Mouse (Mus musculus): ENCODE data around the gene Tyw1. TPM values are rescaled to one million over a fixed set of nuclear protein-coding genes. Genes with fewer than 3 reads are reported as not detected.

The Tyw1 gene
- polyA plus RNA-seq, 1 experiment from 2014 or later, result 34.0 TPM

DNA sequence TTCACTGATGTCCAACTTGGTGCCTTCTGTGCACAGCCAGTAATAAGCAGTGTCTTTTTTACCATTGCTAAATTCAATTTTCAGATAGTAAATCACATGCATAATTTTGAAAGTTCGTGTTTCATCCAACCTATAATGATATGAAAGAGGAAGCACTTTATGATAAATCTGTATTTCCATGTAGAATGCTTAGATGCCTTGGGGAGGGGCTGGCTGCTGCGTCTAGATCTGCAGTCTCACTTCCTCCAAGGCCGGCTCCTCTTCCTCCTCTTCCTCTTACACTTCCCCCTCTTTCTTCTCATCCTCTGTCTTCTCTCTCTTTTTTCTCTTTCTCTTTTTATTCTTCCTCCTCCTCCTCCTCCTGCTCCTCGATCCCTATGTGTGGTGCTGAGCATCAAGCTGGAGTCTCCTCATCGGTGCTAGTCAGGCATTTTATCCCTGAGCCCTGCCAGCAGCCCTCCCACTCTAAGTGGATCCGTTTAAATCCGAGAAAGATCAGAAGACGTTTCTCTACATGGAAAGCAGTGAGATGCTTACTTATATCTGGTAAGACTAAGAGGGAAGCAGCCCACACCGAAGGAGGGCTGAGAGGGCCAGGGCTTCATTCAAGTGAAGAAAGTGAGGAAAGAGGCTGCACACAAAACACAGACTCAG, 27.8 kb downstream of the Tyw1 start:
- DNase-seq (ENCODE audit: low read depth, low spot score), result no peak
- ChIA-PET POLR2A (no interaction called here), CTCF (interaction anchor here (1.7 kb wide), 1 partner anchor 11 kb away, joined by 3 read pairs; no protein-coding TSS in a partner anchor)
- no peaks in the 10 kb centered on the region for H3K27me3 ChIP-seq
- no peak for TF ChIP-seq CTCF (IDR thresholded peaks at IDR 0.05)
- ATAC-seq, result no peak
- in situ Hi-C loops (cut with MboI; ENCODE audit: low pct_unique_long_range_greater_than_20kb), result no loop called here

GRCm38 (mm10) chr5:130288106-130288505, 32.7 kb downstream of the Tyw1 start:
- DNase-seq (ENCODE audit: low read depth, low spot score) (no peak), ATAC-seq (no peak)
- POLR2A ChIA-PET, result no interaction called here
- in situ Hi-C loops (cut with MboI; ENCODE audit: low pct_unique_long_range_greater_than_20kb), result no loop called here
- TF ChIP-seq CTCF (IDR thresholded peaks at IDR 0.05), result no peak
- CTCF ChIA-PET, result interaction anchor here (1.7 kb wide), 1 partner anchor 8 kb away, joined by 6 read pairs; no protein-coding TSS in a partner anchor
- no peaks in the 10 kb centered on the region for H3K27me3 ChIP-seq

GRCm38 (mm10) chr5:130290242-130290641, 34.8 kb downstream of the Tyw1 start:
- ChIA-PET CTCF (interaction anchor here (1.4 to 1.6 kb wide), 3 partner anchors 9 to 563 kb away, joined by 3 to 5 read pairs (median 4); no protein-coding TSS in a partner anchor), POLR2A (no interaction called here)
- no peak for TF ChIP-seq CTCF (IDR thresholded peaks at IDR 0.05)

GRCm38 (mm10) chr5:130290775-130291174, 35.4 kb downstream of the Tyw1 start:
- ChIA-PET POLR2A (no interaction called here), CTCF (interaction anchor here (1.1 to 1.4 kb wide), 2 partner anchors 9 to 15 kb away, joined by 3 to 5 read pairs; no protein-coding TSS in a partner anchor)
- H3K27me3 ChIP-seq, result no peaks in the 10 kb centered on the region
- TF ChIP-seq CTCF (IDR thresholded peaks at IDR 0.05), result no peak
- ATAC-seq (no peak), DNase-seq (ENCODE audit: low read depth, low spot score) (no peak)
- in situ Hi-C loops (cut with MboI; ENCODE audit: low pct_unique_long_range_greater_than_20kb), result no loop called here

More at GRCm38 (mm10) chr5:130290242-130290641, 34.8 kb downstream of the Tyw1 start:
- ATAC-seq (no peak), DNase-seq (ENCODE audit: low read depth, low spot score) (no peak)
- in situ Hi-C loops (cut with MboI; ENCODE audit: low pct_unique_long_range_greater_than_20kb), result no loop called here
- no peaks in the 10 kb centered on the region for H3K27me3 ChIP-seq

DNA sequence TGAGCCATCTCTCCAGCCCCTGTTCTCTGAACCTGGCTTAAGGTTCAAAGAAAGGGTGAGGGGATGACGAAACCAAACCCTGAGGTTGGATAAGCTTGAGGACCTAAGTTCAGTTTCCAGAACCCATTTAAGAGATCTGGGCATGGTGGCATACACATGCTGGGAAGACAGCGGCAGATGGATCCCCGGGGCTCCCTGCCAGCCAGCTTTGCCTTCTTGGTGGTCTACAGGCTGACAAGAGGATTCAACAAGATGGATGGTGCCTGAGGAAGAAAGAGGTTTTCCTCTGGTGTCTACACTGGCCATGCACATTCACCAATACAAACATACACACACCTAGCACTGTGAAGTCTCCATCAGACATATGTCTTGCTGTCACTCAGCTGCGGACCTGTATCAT, 37.6 kb downstream of the Tyw1 start:
- ATAC-seq, result peak; percentile 76
- DNase-seq (ENCODE audit: low read depth, low spot score), result peak; percentile 30
- ChIA-PET CTCF (no interaction called here), POLR2A (no interaction called here)
- in situ Hi-C loops (cut with MboI; ENCODE audit: low pct_unique_long_range_greater_than_20kb), result no loop called here
- TF ChIP-seq CTCF (IDR thresholded peaks at IDR 0.05), result no peak
- no peaks in the 10 kb centered on the region for H3K27me3 ChIP-seq

GRCm38 (mm10) chr5:130293941-130294340, 38.5 kb downstream of the Tyw1 start:
- POLR2A ChIA-PET, result no interaction called here
- CTCF ChIA-PET, result interaction anchor here (0.6 to 1.3 kb wide), 4 partner anchors 10 to 559 kb away, joined by 3 read pairs; no protein-coding TSS in a partner anchor
- in situ Hi-C loops (cut with MboI; ENCODE audit: low pct_unique_long_range_greater_than_20kb), result no loop called here
- TF ChIP-seq CTCF (IDR thresholded peaks at IDR 0.05), result no peak
- no peak for DNase-seq (ENCODE audit: low read depth, low spot score)
- no peak for ATAC-seq
- H3K27me3 ChIP-seq, result no peaks in the 10 kb centered on the region

- CTCF ChIA-PET, result interaction anchor here (1.3 kb wide), 1 partner anchor 9 kb away, joined by 3 read pairs; no protein-coding TSS in a partner anchor
- ATAC-seq, result no peak
- POLR2A ChIA-PET, result no interaction called here
- TF ChIP-seq CTCF (IDR thresholded peaks at IDR 0.05), result no peak
- in situ Hi-C loops (cut with MboI; ENCODE audit: low pct_unique_long_range_greater_than_20kb), result no loop called here
- no peak for DNase-seq (ENCODE audit: low read depth, low spot score)
- H3K27me3 ChIP-seq, result no peaks in the 10 kb centered on the region
Observed at GRCm38 (mm10) chr5:130294598-130294997, 39.2 kb downstream of the Tyw1 start.

GRCm38 (mm10) chr5:130296071-130296470, 40.7 kb downstream of the Tyw1 start:
- in situ Hi-C loops (cut with MboI; ENCODE audit: low pct_unique_long_range_greater_than_20kb), result no loop called here
- TF ChIP-seq CTCF (IDR thresholded peaks at IDR 0.05), result peak; percentile 47
- ChIA-PET POLR2A (interaction anchor here (0.6 to 0.7 kb wide), 2 partner anchors 10 to 1360 kb away, joined by 4 to 6 read pairs; no protein-coding TSS in a partner anchor), CTCF (interaction anchor here (0.9 to 1.7 kb wide), 6 partner anchors 8 to 562 kb away, joined by 3 to 6 read pairs (median 3); no protein-coding TSS in a partner anchor)
- H3K27me3 ChIP-seq, result no peaks in the 10 kb centered on the region
- ATAC-seq (no peak), DNase-seq (ENCODE audit: low read depth, low spot score) (no peak)

GRCm38 (mm10) chr5:130298831-130299460, 43.5 kb downstream of the Tyw1 start:
- no peak for ATAC-seq
- TF ChIP-seq CTCF (IDR thresholded peaks at IDR 0.05), result no peak
- CTCF ChIA-PET, result no interaction called here
- no peak for DNase-seq (ENCODE audit: low read depth, low spot score)
- in situ Hi-C loops (cut with MboI; ENCODE audit: low pct_unique_long_range_greater_than_20kb), result no loop called here
- POLR2A ChIA-PET, result no interaction called here
- H3K27me3 ChIP-seq, result no peaks in the 10 kb centered on the region

DNA sequence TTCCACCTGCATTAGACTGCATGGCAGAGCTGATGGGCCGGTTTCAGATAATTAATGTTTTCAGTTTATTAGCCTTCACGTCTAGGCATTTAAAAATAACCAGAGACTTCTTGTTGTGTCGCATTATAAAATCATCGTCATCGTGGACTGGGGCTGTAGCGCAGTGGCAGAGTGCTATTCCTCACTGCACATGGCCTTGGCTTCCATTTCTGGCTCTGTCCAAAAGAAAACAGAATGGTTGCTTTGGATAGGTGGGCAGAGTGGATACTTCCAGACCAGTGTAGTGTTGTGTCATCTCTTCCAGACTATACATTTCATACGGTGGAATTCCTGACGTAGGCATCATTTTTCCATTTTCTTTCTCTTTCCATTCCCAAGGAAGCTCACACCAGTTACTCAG, 44.1 kb downstream of the Tyw1 start:
- DNase-seq (ENCODE audit: low read depth, low spot score) (no peak), ATAC-seq (no peak)
- ChIA-PET CTCF (no interaction called here), POLR2A (no interaction called here)
- TF ChIP-seq CTCF (IDR thresholded peaks at IDR 0.05), result no peak
- H3K27me3 ChIP-seq, result no peaks in the 10 kb centered on the region
- in situ Hi-C loops (cut with MboI; ENCODE audit: low pct_unique_long_range_greater_than_20kb), result no loop called here

DNA sequence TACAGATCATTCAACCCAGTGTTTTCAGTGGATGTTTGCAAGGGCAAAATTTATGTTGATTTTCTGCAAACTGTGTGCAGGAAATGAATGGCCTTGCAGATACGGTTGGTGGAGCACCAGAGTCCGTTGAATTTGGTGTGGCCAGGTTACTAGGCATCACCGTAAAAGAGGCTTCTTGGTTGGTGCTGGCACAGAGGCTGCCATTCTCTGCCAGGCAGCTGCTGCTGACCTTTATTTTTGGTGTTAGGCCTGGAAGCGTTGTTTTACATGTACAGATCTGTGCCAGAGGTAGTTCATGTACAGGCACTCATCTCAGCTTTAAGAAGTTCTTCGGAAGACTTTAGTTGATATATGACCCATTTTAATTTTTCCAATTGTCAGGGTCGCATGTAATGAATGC, 48.2 kb downstream of the Tyw1 start:
- ATAC-seq (no peak), DNase-seq (ENCODE audit: low read depth, low spot score) (no peak)
- no peaks in the 10 kb centered on the region for H3K27me3 ChIP-seq
- ChIA-PET CTCF (interaction anchor here (1.1 kb wide), 1 partner anchor 10 kb away, joined by 3 read pairs; no protein-coding TSS in a partner anchor), POLR2A (interaction anchor here (0.6 kb wide), 1 partner anchor 99 kb away, joined by 5 read pairs; no protein-coding TSS in a partner anchor)
- TF ChIP-seq CTCF (IDR thresholded peaks at IDR 0.05), result no peak
- in situ Hi-C loops (cut with MboI; ENCODE audit: low pct_unique_long_range_greater_than_20kb), result loop anchor here (25.0 kb wide), 1 partner anchor 1134 kb away; no protein-coding TSS in a partner anchor

Data from Patski (cell line).